Mouse (Mus musculus) liver, embryonic 11.5 days (tissue): Measurements from ENCODE around the gene Fgfr2. TPM values are rescaled to one million over a fixed set of nuclear protein-coding genes. Genes with fewer than 3 reads are reported as not detected.

Experiments used
- ATAC-seq: fragments of 200-750 bp; cut with Nextera tagmentation; replicated peaks from 2 replicates; pipeline ENCODE4 v1.8.0; 2017; ENCODE audit warnings: moderate number of reproducible peaks, mild to moderate bottlenecking, moderate TSS enrichment, moderate library complexity; ENCODE audit not compliant: low FRiP score
- DNase-seq: peaks from one replicate; pipeline ENCODE4 v3.0.0-alpha.2; 2017; ENCODE audit warnings: low spot score
- H3K27ac ChIP-seq: fragments of 300-500 bp; sonication (generic); 2 replicates; pipeline ENCODE4 v1.5.1; 2014; ENCODE audit warnings: mild to moderate bottlenecking, low read depth, low read length, control low read depth
- H3K27me3 ChIP-seq: fragments of 300-500 bp; sonication (generic); replicated peaks from 2 replicates; pipeline ENCODE4 v1.6.1; 2014; ENCODE audit warnings: low read length, mixed read lengths; ENCODE audit not compliant: control insufficient read depth, insufficient read depth
- H3K36me3 ChIP-seq: fragments of 300-500 bp; sonication (generic); 2 replicates; pipeline ENCODE4 v1.6.1; 2014; ENCODE audit warnings: mild to moderate bottlenecking, low read length, moderate library complexity, mixed read lengths; ENCODE audit not compliant: control insufficient read depth, insufficient read depth
- H3K4me1 ChIP-seq: fragments of 300-500 bp; sonication (generic); replicated peaks from 2 replicates; pipeline ENCODE4 v1.6.1; 2014; ENCODE audit warnings: low read length, mixed read lengths; ENCODE audit not compliant: control insufficient read depth, insufficient read depth
- H3K4me2 ChIP-seq: fragments of 300-500 bp; sonication (generic); 2 replicates; pipeline ENCODE4 v1.6.1; 2014; ENCODE audit warnings: mild to moderate bottlenecking, control low read depth, moderate library complexity
- H3K4me3 ChIP-seq: fragments of 300-500 bp; sonication (generic); 2 replicates; pipeline ENCODE4 v1.5.1; 2014; ENCODE audit warnings: low read depth, low read length, control low read depth
- H3K9ac ChIP-seq: fragments of 300-500 bp; sonication (generic); 2 replicates; pipeline ENCODE4 v1.6.1; 2014; ENCODE audit warnings: low read depth, low read length, control low read depth
- H3K9me3 ChIP-seq: fragments of 300-500 bp; sonication (generic); 2 replicates; pipeline ENCODE4 v1.6.1; 2016; ENCODE audit warnings: low read length, inconsistent platforms, mixed read lengths; ENCODE audit not compliant: control insufficient read depth
- WGBS: fragments of 180-500 bp; shearing (Covaris S2); extraction: QIAGEN DNeasy Blood & Tissue Kit; methylation state at CpG from one replicate; pipeline ENCODE4 v1.1.7; 2014; 5-methylcytosine and 5-hydroxymethylcytosine counted together
- polyA plus RNA-seq: library from polyadenylated mRNA; unstranded; fragments of >200 nt; fragmentation: Nextera tagmentation; extraction: Ambion mirVana; gene quantifications from 2 replicates; pipeline ENCODE4 v1.2.1, GENCODE M21; 2014

Fgfr2 gene
- polyA plus RNA-seq, 1 experiment from 2014 or later = 32.6 TPM

DNA sequence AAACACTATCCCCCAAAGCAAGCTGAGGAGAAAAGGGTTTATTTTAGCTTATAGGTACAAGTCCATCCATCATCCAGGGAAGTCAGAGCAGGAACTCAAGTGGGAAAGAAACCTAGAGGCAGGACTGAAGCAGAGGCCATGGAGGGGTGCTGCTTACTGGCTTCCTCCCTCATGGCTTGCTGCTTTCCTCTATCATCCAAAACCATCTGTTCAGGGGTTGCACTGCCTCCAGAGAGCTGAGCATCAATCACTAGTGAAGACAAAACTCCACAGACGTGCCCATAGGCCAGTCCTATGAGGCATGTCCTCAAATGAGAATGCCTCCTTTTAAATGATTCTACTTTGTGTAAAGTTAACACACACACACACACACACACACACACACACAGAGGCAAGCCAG lies 793.0 kb downstream of the Fgfr2 start:
- ATAC-seq (no peak), DNase-seq (no peak)
- WGBS = 31% methylated on average over 1 of the region's 1 CpGs

GRCm38 (mm10) chr7:132328648-132329047 lies 794.5 kb downstream of the Fgfr2 start:
- no peaks in the 10 kb centered on the region for H3K36me3 ChIP-seq

More for the DNA sequence above, 793.0 kb downstream of the Fgfr2 start:
- H3K9me3 ChIP-seq = no peaks in the 10 kb centered on the region
- 0 out of 2 replicates have a peak, but pooled peaks cover 3% of the 10 kb centered on the region for H3K4me1 ChIP-seq
- H3K27ac ChIP-seq = no peak overlapping the region
- H3K4me2 ChIP-seq = no peak overlapping the region
- H3K4me3 ChIP-seq = no peak overlapping the region
- H3K36me3 ChIP-seq = no peaks in the 10 kb centered on the region
- H3K27me3 ChIP-seq = no peaks in the 10 kb centered on the region
- no peak overlapping the region for H3K9ac ChIP-seq

DNA sequence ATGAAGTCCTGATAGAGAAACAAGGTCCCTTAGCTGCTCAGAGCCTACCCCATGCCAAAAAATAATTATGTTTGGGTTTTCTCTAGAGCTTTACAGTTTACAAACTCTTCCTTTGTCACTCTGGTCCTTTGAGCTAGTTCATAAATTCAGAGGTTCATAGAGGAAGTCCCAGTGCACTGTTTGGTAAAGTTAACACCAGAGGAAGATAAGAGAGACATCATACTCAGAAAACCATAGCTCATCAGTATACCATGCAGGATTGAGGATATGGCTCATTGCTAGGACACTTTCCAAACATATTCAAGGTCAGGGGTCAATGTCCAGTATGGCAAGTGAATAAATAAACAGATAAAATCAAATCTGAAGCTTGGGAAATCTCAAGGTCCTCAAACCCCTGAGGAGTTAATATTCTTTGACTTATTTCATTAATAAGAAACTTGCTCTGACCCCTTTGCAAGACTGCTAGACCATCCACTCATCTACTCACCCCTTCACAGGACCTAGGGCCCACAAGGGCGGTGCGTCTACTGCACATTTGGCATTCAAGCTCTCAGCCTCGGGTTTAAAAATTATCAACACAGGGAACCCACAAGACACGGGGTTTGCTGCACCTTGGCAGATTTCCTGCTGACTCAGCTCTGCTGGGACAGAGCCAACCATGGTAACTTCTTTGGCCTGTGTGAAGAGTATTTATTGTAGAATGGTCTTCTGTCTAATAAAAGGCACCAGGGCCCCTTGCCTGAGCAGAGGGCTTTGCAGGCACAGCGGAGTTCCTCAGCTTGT lies 797.4 kb downstream of the Fgfr2 start:
- no peak for ATAC-seq

More at GRCm38 (mm10) chr7:132328648-132329047, 794.5 kb downstream of the Fgfr2 start:
- Histone ChIP-seq H3K4me3 (no peak overlapping the region), H3K4me2 (no peak overlapping the region), H3K4me1 (0 out of 2 replicates have a peak, but pooled peaks cover 3% of the 10 kb centered on the region), H3K27me3 (no peaks in the 10 kb centered on the region), H3K9me3 (no peaks in the 10 kb centered on the region), H3K9ac (no peak overlapping the region), H3K27ac (no peak overlapping the region)
- DNase-seq (no peak), ATAC-seq (no peak)
- whole genome bisulfite sequencing = 85% methylated on average over 1 of the region's 1 CpGs

DNA sequence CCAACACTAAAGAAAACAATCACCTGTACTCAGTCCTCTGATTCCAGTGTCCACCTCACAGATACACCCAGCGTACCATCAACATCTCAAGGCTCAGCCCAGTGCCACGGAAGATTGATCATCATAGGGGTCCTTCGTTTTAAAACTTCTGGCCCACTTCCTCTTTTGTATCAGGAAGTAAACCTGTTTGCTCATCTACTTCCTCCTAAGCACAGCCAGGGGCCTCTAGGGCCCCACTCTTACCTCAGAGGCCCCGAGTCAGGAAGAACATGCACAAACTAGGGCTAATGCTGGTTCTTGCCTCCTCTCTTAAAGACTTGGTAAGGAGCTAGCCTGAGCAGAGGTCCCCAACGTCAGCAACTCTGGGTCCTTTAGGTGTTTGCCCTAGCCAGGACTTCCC lies 799.7 kb downstream of the Fgfr2 start:
- Histone ChIP-seq H3K9ac (no peak overlapping the region), H3K27ac (no peak overlapping the region), H3K27me3 (no peaks in the 10 kb centered on the region), H3K36me3 (no peaks in the 10 kb centered on the region), H3K9me3 (no peaks in the 10 kb centered on the region), H3K4me1 (no peaks in the 10 kb centered on the region; the same call in 1 of the 2 replicates), H3K4me3 (no peak overlapping the region), H3K4me2 (no peak overlapping the region)
- 41% methylated on average over 5 of the region's 5 CpGs for WGBS
- ATAC-seq = no peak
- no peak for DNase-seq

More for the DNA sequence above, 797.4 kb downstream of the Fgfr2 start:
- Histone ChIP-seq H3K27me3 (no peaks in the 10 kb centered on the region), H3K4me2 (no peak overlapping the region), H3K9ac (no peak overlapping the region), H3K9me3 (no peaks in the 10 kb centered on the region), H3K4me3 (no peak overlapping the region), H3K27ac (no peak overlapping the region), H3K36me3 (no peaks in the 10 kb centered on the region), H3K4me1 (peaks cover 1% of the 10 kb centered on the region; the same call in 1 of the 2 replicates)
- DNase-seq = no peak
- WGBS = 62% methylated on average over 5 of the region's 5 CpGs

- H3K4me1 ChIP-seq = peaks cover 6% of the 10 kb centered on the region; the same call in 1 of the 2 replicates
- no peaks in the 10 kb centered on the region for H3K27me3 ChIP-seq
- DNase-seq (no peak), ATAC-seq (no peak)
- H3K36me3 ChIP-seq = no peaks in the 10 kb centered on the region
- 59% methylated on average over 2 of the region's 2 CpGs for WGBS
- H3K27ac ChIP-seq = no peak overlapping the region
- no peaks in the 10 kb centered on the region for H3K9me3 ChIP-seq
- H3K9ac ChIP-seq = no peak overlapping the region
- H3K4me2 ChIP-seq = no peak overlapping the region
- no peak overlapping the region for H3K4me3 ChIP-seq
These were observed 801.7 kb downstream of the Fgfr2 start for GRCm38 (mm10) chr7:132321392-132321958.

GRCm38 (mm10) chr7:132317036-132317541 lies 806.1 kb downstream of the Fgfr2 start, which contains the start of gene Chst15:
Gene Chst15, minus strand, starts transcription at chr7:132317228.
- Histone ChIP-seq H3K27me3 (peaks cover 3% of the 10 kb centered on the region; the same call in 1 of the 2 replicates), H3K27ac (peak within 1 kb of the TSS; percentile 8), H3K9me3 (no peaks in the 10 kb centered on the region), H3K9ac (peak within 1 kb of the TSS; percentile 80), H3K4me1 (peaks cover 12% of the 10 kb centered on the region), H3K36me3 (no peaks in the 10 kb centered on the region), H3K4me3 (peak within 1 kb of the TSS; percentile 76), H3K4me2 (peak within 1 kb of the TSS; percentile 99)
- ATAC-seq (peak; percentile 55), DNase-seq (no peak)
- under 1% methylated on average over 34 of the region's 34 CpGs for WGBS

GRCm38 (mm10) chr7:132316101-132317035 lies 806.8 kb downstream of the Fgfr2 start:
- Histone ChIP-seq H3K27ac (peak overlapping the region; percentile 8), H3K4me1 (peaks cover 12% of the 10 kb centered on the region)

More at GRCm38 (mm10) chr7:132316101-132317035, 806.8 kb downstream of the Fgfr2 start:
- H3K36me3 ChIP-seq = no peaks in the 10 kb centered on the region
- peak overlapping the region; percentile 80 for H3K9ac ChIP-seq
- H3K9me3 ChIP-seq = no peaks in the 10 kb centered on the region
- ATAC-seq (peak; percentile 54), DNase-seq (peak; percentile 77)
- H3K4me3 ChIP-seq = peak overlapping the region; percentile 76
- WGBS = under 1% methylated on average over 79 of the region's 79 CpGs
- peak overlapping the region; percentile 99 for H3K4me2 ChIP-seq
- H3K27me3 ChIP-seq = peaks cover 3% of the 10 kb centered on the region; the same call in 1 of the 2 replicates
